Mouse (Mus musculus): ENCODE measurements around the gene Vmn1r115. TPM values are rescaled to one million over a fixed set of nuclear protein-coding genes. Genes with fewer than 3 reads are reported as not detected.
"Not testable (repeated sequence)": the region's sequence is repeated elsewhere in the genome, so short reads cannot be mapped to it uniquely, and the experiment has no call there.

Gene Vmn1r115
- not detected in 2 replicates for polyA plus RNA-seq (2011; ENCODE audit: insufficient read depth, insufficient read length, low replicate concordance, missing spikeins)

DNA sequence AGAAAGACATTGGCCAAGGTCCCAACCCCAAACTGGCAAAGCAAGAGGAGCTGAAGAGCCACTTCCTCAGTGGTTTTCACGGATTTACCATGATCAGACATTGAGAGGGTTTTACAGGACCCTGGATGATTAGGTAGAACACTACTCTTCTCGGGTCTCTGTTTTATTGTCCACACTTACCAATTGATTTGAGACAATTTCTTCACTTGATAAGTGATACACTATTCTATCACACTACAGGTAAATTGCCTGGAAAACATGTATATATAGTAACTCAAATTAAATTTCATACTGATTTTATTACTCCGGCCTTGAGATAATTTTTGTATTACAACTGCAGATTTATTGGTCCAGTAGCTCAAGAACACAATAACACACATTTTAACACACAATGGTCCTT is at the start of gene Vmn1r115:
TSS of gene Vmn1r115 (minus strand) at position 101 of the 400 bp plus-strand sequence.
- H3K27ac ChIP-seq (ENCODE audit: control insufficient read depth, insufficient read depth, low read depth, low read length, poor library complexity); H3K4me1 ChIP-seq (ENCODE audit: control insufficient read depth, insufficient read depth, low read length); H3K4me3 ChIP-seq (replicated peaks; ENCODE audit: control insufficient read depth, low read depth, low read length): not testable (repeated sequence)
- WGBS, result 78% methylated on average over 1 of the region's 3 CpGs

GRCm38 (mm10) chr7:20884021-20884420 is 39.2 kb upstream of the Vmn1r115 start, which contains the start of gene Vmn1r117:
Vmn1r117 (minus strand) TSS chr7:20884121.
- not testable (repeated sequence) for H3K4me1 ChIP-seq (ENCODE audit: control insufficient read depth, insufficient read depth, low read length); H3K27ac ChIP-seq (ENCODE audit: control insufficient read depth, insufficient read depth, low read depth, low read length, poor library complexity); H3K4me3 ChIP-seq (replicated peaks; ENCODE audit: control insufficient read depth, low read depth, low read length)
- WGBS, result no CpG with 5 or more reads among the region's 2 CpGs

- H3K27ac ChIP-seq (ENCODE audit: control insufficient read depth, insufficient read depth, low read depth, low read length, poor library complexity); H3K4me3 ChIP-seq (replicated peaks; ENCODE audit: control insufficient read depth, low read depth, low read length); H3K4me1 ChIP-seq (ENCODE audit: control insufficient read depth, insufficient read depth, low read length): not testable (repeated sequence)
- WGBS, result 14% methylated on average over 3 of the region's 3 CpGs
These were observed 27.2 kb upstream of the Vmn1r115 start, which contains the start of gene Vmn1r116 for GRCm38 (mm10) chr7:20871956-20872355. Vmn1r116 (plus strand) TSS chr7:20872256.

GRCm38 (mm10) chr7:20812086-20812485 is 32.7 kb downstream of the Vmn1r115 start, which contains the start of gene Vmn1r114:
Vmn1r114 (minus strand) TSS chr7:20812186.
- not testable (repeated sequence) for H3K27ac ChIP-seq (ENCODE audit: control insufficient read depth, insufficient read depth, low read depth, low read length, poor library complexity); H3K4me1 ChIP-seq (ENCODE audit: control insufficient read depth, insufficient read depth, low read length); H3K4me3 ChIP-seq (replicated peaks; ENCODE audit: control insufficient read depth, low read depth, low read length)
- no CpG with 5 or more reads among the region's 5 CpGs for WGBS

Other genes starting within 250 kb of the Vmn1r115 start
- not detected in 2 replicates for gene Gm4513, start 246.0 kb downstream of the Vmn1r115 start, polyA plus RNA-seq (2011; ENCODE audit: insufficient read depth, insufficient read length, low replicate concordance, missing spikeins)
- not detected in 2 replicates for gene Vmn1r107, start 176.1 kb downstream of the Vmn1r115 start, polyA plus RNA-seq (2011; ENCODE audit: insufficient read depth, insufficient read length, low replicate concordance, missing spikeins)
- gene Vmn1r111, start 141.8 kb downstream of the Vmn1r115 start, polyA plus RNA-seq (2011; ENCODE audit: insufficient read depth, insufficient read length, low replicate concordance, missing spikeins), result not detected in 2 replicates
- gene Gm10668, start 114.4 kb downstream of the Vmn1r115 start, polyA plus RNA-seq (2011; ENCODE audit: insufficient read depth, insufficient read length, low replicate concordance, missing spikeins), result not detected in 2 replicates
- gene Vmn1r112, start 73.8 kb downstream of the Vmn1r115 start, polyA plus RNA-seq (2011; ENCODE audit: insufficient read depth, insufficient read length, low replicate concordance, missing spikeins), result not detected in 2 replicates
- gene Vmn1r113, start 57.7 kb downstream of the Vmn1r115 start, polyA plus RNA-seq (2011; ENCODE audit: insufficient read depth, insufficient read length, low replicate concordance, missing spikeins), result not detected in 2 replicates
- gene Vmn1r114, start 32.8 kb downstream of the Vmn1r115 start, polyA plus RNA-seq (2011; ENCODE audit: insufficient read depth, insufficient read length, low replicate concordance, missing spikeins), result not detected in 2 replicates
- not detected in 2 replicates for gene Vmn1r116, start 27.3 kb upstream of the Vmn1r115 start, polyA plus RNA-seq (2011; ENCODE audit: insufficient read depth, insufficient read length, low replicate concordance, missing spikeins)
- not detected in 2 replicates for gene Vmn1r117, start 39.1 kb upstream of the Vmn1r115 start, polyA plus RNA-seq (2011; ENCODE audit: insufficient read depth, insufficient read length, low replicate concordance, missing spikeins)
- gene Vmn1r118, start 67.4 kb upstream of the Vmn1r115 start, polyA plus RNA-seq (2011; ENCODE audit: insufficient read depth, insufficient read length, low replicate concordance, missing spikeins), result not detected in 2 replicates
- not detected in 2 replicates for gene Vmn1r119, start 167.5 kb upstream of the Vmn1r115 start, polyA plus RNA-seq (2011; ENCODE audit: insufficient read depth, insufficient read length, low replicate concordance, missing spikeins)
- not detected in 2 replicates for gene Vmn1r120, start 208.8 kb upstream of the Vmn1r115 start, polyA plus RNA-seq (2011; ENCODE audit: insufficient read depth, insufficient read length, low replicate concordance, missing spikeins)